Mouse (Mus musculus) spleen, postnatal 10 days (tissue): ENCODE measurements around the gene AC129217.1.

Experiments
- DNase-seq, 2 experiments: peaks; one replicate each; pipeline ENCODE4 v3.0.0; 2021 to 2022; ENCODE audit warnings: low spot score in 2 of 2

AC129217.1 gene

GRCm38 (mm10) chr19:8870838-8871237 lies 41.3 kb downstream of the AC129217.1 start:
- DNase-seq: peak in 1 of 2 experiments; percentile 24

DNA sequence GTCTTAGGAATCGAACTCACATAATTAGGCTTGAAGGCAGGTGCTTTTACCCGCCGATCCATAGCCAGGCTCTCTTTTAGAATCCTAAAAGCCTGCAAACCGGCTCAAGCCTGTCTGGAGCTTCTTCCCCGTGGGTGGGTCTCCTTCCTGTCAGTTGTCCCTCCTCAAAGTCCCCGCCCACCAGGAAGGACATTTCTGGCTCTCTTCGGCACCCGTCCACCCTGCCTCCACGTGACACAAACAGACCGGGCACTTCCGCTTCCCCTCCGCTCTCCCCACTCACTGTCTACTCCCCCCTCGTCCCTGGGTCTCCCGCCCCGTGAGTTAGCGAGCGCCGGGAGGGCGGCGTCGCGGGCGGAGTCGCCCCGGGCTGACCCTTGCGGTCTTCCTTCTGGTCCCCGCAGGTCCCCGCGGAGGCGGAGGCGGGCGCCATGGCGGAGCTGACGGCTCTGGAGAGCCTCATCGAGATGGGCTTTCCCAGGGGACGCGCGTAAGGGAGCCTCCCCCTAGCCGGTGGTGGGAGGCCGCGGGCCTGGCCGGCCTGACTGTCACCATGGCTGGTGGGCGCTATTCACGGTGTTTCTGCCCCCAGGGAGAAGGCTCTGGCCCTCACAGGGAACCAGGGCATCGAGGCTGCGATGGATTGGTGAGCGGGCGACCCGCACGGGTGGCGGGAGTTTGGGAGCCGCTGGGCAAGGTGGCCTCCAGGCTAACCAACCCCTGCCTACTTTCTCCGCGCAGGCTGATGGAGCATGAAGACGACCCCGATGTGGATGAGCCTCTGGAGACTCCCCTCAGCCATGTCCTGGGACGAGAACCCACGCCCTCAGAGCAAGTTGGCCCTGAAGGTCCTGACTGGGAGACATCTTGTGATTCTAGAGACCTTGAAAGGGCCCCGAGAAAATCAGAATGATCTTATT lies 42.0 kb downstream of the AC129217.1 start, which contains the start of gene Ubxn1:
TSS of gene Ubxn1 (plus strand) at position 230 of the 920 bp plus-strand sequence.
- peak; percentile 89 to 96 for DNase-seq

DNA sequence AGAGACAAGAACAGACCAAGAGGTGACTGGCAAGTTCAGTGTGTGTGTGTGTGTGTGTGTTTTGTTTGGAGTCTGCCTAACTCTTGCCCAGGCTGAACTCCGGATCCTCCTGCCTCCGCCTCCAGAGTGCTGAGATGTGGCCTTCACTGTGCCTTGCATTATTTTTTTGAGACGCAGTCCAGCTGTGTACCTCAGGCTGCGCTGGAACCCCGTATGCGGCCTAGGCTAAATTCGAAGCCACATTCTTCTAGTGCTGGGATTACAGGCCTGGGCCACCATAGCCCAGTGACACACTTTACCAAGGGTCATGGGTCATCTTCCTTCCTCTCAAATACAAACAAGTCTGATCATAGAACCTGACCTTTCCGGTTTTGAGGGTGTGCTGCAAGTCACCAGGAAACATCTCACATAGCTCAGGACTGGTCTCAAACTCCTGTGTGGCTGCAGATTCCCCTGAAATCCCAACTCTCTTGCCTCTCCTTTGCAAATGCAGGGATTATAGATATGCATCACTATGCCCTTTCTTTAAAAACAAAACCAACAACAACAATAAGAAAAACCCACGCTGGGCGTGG lies 42.8 kb downstream of the AC129217.1 start:
- no peak for DNase-seq

DNA sequence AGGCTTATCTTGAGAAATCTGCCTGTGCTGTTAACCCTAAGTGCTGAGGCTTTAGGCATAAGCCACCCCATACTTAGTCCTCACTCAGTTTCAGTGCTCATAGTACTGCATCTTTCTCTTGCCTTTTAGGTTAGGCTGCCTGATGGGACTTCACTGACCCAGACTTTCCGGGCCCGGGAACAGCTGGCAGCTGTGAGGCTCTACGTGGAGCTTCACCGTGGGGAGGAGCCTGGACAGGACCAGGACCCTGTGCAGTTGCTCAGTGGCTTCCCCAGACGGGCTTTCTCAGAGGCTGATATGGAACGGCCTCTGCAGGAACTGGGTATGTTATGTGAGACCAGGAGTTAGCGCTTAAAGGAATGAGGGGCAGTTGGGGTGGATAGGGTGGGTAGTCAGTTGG lies 45.5 kb downstream of the AC129217.1 start:
- no peak for DNase-seq

DNA sequence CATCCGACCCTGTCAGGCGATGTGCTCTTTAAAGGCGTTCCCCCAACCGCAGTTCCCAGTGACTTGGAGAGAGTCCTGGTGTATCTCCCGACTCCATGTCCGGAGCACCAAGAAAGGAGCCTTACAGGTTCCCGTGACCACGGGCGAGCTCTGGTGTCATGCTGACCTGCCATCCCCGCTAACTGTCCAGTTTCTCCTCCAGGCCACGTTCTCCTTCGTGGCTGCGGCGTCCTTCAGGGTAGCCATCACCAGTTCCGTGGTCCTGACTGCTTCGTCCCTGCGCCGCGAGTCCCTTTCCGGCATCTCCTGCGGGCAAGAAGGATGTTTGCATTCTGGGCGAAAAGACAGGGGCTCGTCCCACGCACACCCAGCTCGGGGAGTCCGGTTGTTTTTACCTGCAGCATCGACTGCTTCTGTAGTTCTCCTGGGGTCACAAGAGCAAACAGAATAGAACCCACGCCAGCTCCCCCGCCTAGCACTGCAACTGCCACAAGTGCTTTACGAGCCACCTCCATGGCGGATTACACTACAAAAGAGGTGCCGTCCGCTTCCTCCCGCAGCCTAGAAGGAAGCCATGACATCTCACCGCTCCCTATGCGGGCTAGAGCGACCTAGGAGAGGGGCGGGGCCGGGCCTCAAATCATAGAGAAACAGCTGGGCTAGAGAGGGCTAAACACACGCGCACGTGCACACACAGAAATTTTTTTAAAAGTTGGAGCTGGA lies 50.9 kb downstream of the AC129217.1 start, which contains the start of gene Uqcc3:
TSS of gene Uqcc3 (minus strand) at position 613 of the 723 bp plus-strand sequence.
- DNase-seq: peak; percentile 87 to 94

DNA sequence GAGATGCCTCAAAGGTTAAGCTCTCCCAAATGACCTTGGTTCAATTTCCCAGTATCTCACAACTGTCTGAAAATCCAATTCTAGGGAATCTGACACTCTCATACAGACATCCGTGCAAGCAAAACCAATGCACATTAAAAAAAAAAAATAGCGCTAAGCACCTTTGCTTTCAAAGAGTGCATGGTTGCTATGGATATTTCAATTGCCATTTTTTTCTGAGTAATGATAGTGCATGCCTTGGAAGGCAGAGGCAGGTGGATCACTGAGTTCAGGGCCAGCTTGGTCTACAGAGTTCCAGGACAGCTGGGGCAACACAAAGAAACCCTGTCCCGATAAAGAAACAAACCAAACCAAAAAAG lies 51.4 kb downstream of the AC129217.1 start:
- no peak for DNase-seq

- no peak for DNase-seq
Measured at GRCm38 (mm10) chr19:8883616-8884015, 54.0 kb downstream of the AC129217.1 start, which contains the start of the genes Lbhd1 and Gm49403. Gene Lbhd1, plus strand, starts transcription at chr19:8883732. Gene Gm49403, plus strand, starts transcription at chr19:8883930.

DNA sequence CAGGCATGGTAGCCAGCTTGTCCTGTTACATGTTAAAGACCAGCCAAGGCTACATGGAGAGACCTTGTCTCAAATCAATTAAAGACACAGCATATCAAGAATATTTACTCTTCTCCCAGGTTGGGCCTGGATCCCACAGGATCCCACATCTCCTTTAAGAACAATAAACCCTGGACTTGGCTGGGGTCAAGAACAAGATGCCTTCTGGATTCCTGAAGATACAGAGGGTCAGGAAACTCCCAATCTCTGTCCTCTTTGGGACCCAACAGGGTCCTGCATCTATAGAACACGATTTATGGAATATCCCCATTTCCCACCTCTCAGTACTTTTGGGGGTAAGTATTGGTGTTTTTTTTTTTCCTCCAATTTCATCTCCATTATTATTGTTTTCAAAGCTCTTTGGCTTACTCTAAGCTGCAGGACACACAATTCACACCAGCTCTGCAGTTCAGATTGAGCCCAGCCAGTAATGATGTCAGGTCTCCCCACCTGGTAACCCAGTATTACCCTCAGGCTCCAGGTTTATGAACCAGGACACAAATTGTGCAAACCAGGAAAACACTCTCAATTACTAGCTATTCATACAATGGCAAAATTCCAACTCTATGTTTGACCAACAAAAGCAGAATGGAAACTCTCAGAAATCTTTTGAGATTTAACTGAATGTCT lies 57.5 kb downstream of the AC129217.1 start:
- DNase-seq: no peak

- DNase-seq: no peak
Measured at GRCm38 (mm10) chr19:8887585-8888463, 58.3 kb downstream of the AC129217.1 start.

GRCm38 (mm10) chr19:8888511-8889385 lies 59.2 kb downstream of the AC129217.1 start, which contains the start of the genes 1810009A15Rik and Gm49416:
Gene 1810009A15Rik, plus strand, starts transcription at chr19:8888853.
Gene Gm49416, plus strand, starts transcription at chr19:8888926.
- DNase-seq: peak; percentile 91 to 96
